8 mouse cellular contexts compared by ENCODE assay signal in the genomic region with DNA sequence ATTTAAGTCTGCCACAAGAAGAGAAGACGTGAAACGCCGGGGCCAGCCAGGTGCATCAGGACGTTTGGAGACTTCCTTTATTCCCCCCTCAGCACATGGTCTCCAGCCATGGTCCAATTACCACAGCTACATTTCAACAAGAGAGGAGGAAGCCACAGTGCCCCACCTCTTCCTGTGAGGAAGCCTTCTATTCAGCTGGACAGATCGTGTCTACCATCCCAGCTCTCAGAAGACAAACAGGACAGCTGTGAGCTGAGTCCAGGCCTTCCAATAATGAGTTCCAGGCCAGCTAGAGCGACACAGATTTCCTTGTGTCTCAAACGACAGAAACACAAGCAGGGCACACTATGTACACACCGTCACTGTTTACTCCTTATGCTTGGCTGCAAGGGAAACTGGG.
DNase-seq lines count a peak whose midpoint lies in the region; ATAC-seq and TF ChIP-seq lines count a peak whose summit lies in the region.

No protein-coding gene starts in this region.

- no peak for TF ChIP-seq POLR2A in thymus, adult 2 months (IDR thresholded peaks at IDR 0.05; ENCODE audit: control insufficient read depth, extremely low read depth, insufficient read depth, low read length, poor library complexity)

- no peak overlapping the region for H3K9ac ChIP-seq in heart, embryonic 16.5 days (ENCODE audit: low read length)
- H3K9ac ChIP-seq in lung, embryonic 15.5 days: no peak overlapping the region
- H3K9ac ChIP-seq in midbrain, embryonic 14.5 days (replicated peaks; ENCODE audit: low read length): no peak overlapping the region

- peaks cover 9% of the 10 kb centered on the region for H3K4me1 ChIP-seq in heart, embryonic 10.5 days
- H3K4me1 ChIP-seq in heart, embryonic 16.5 days (ENCODE audit: control insufficient read depth, insufficient read depth, low read length): peaks cover 10% of the 10 kb centered on the region
- H3K4me1 ChIP-seq in lung, embryonic 15.5 days: 0 out of 2 replicates have a peak, but pooled peaks cover 3% of the 10 kb centered on the region
- peaks cover 12% of the 10 kb centered on the region for H3K4me1 ChIP-seq in thymus, adult 2 months (replicated peaks; ENCODE audit: control insufficient read depth, insufficient read depth, low read length)
- H3K4me1 ChIP-seq in midbrain, embryonic 14.5 days (ENCODE audit: control insufficient read depth, insufficient read depth, low read length): 0 out of 2 replicates have a peak, but pooled peaks cover 5% of the 10 kb centered on the region

- H3K4me3 ChIP-seq in heart, embryonic 10.5 days: no peak overlapping the region
- H3K4me3 ChIP-seq in heart, embryonic 16.5 days (ENCODE audit: low read length): no peak overlapping the region
- H3K4me3 ChIP-seq in lung, embryonic 15.5 days: no peak overlapping the region
- H3K4me3 ChIP-seq in thymus, adult 2 months (ENCODE audit: control insufficient read depth, insufficient read depth, low read length): no peak overlapping the region
- no peak overlapping the region for H3K4me3 ChIP-seq in layer of hippocampus, adult 2 months
- H3K4me3 ChIP-seq in midbrain, embryonic 14.5 days (replicated peaks; ENCODE audit: low read depth, low read length): no peak overlapping the region

- no peak overlapping the region for H3K4me2 ChIP-seq in heart, embryonic 16.5 days (ENCODE audit: low read depth, low read length)
- H3K4me2 ChIP-seq in lung, embryonic 15.5 days: no peak overlapping the region
- H3K4me2 ChIP-seq in midbrain, embryonic 14.5 days (ENCODE audit: low read length): no peak overlapping the region

- H3K9me3 ChIP-seq in heart, embryonic 10.5 days: no peaks in the 10 kb centered on the region
- no peaks in the 10 kb centered on the region for H3K9me3 ChIP-seq in heart, embryonic 16.5 days (replicated peaks; ENCODE audit: control insufficient read depth, low read length)
- H3K9me3 ChIP-seq in lung, embryonic 15.5 days: no peaks in the 10 kb centered on the region
- no peaks in the 10 kb centered on the region for H3K9me3 ChIP-seq in midbrain, embryonic 14.5 days (ENCODE audit: control insufficient read depth, low read length)

- peak; percentile 44 to 80 for DNase-seq in heart, adult 18-20 months
- DNase-seq in heart, embryonic 10.5 days (ENCODE audit: low spot score): no peak
- peak; percentile 13 for DNase-seq in thymus, adult 2 months
- DNase-seq in cerebellum, postnatal 14 days: no peak
- DNase-seq in layer of hippocampus, adult 2 months (ENCODE audit: low spot score in 2 of 2): no peak
- DNase-seq in midbrain, embryonic 14.5 days: no peak

- ATAC-seq in heart, embryonic 16.5 days (replicated peaks; ENCODE audit: extremely low read depth, insufficient read depth, low FRiP score): peak; percentile 49
- no peak for ATAC-seq in lung, embryonic 15.5 days (ENCODE audit: borderline replicate concordance, extremely low read depth, low FRiP score, low TSS enrichment)
- ATAC-seq in midbrain, embryonic 14.5 days (ENCODE audit: low FRiP score, low TSS enrichment): no peak

- no peak for TF ChIP-seq CTCF in thymus, adult 2 months (IDR thresholded peaks at IDR 0.05; ENCODE audit: borderline replicate concordance, control insufficient read depth, extremely low read depth, insufficient read depth, low read length, poor library complexity)
- TF ChIP-seq CTCF in layer of hippocampus, adult 2 months (conservative IDR thresholded peaks at IDR 0.05): no peak

- H3K27me3 ChIP-seq in heart, embryonic 10.5 days (ENCODE audit: insufficient read depth, poor library complexity, severe bottlenecking): no peaks in the 10 kb centered on the region
- H3K27me3 ChIP-seq in heart, embryonic 16.5 days (ENCODE audit: control insufficient read depth, insufficient read depth, low read length): no peaks in the 10 kb centered on the region
- H3K27me3 ChIP-seq in lung, embryonic 15.5 days: no peaks in the 10 kb centered on the region
- no peaks in the 10 kb centered on the region for H3K27me3 ChIP-seq in thymus, adult 2 months (ENCODE audit: control insufficient read depth, insufficient read depth, low read length)
- no peaks in the 10 kb centered on the region for H3K27me3 ChIP-seq in midbrain, embryonic 14.5 days (ENCODE audit: control insufficient read depth, insufficient read depth, low read length)

- WGBS in heart, embryonic 10.5 days: 50% methylated on average over 8 of the region's 8 CpGs
- 51% methylated on average over 8 of the region's 8 CpGs for WGBS in heart, embryonic 16.5 days
- 54% methylated on average over 8 of the region's 8 CpGs for WGBS in lung, embryonic 15.5 days
- WGBS in thymus, adult 2 months: 5% methylated on average over 8 of the region's 8 CpGs
- WGBS in midbrain, embryonic 14.5 days: 67% methylated on average over 8 of the region's 8 CpGs

- peaks cover 14% of the 10 kb centered on the region; the same call in 1 of the 2 replicates for H3K36me3 ChIP-seq in heart, embryonic 10.5 days
- peaks cover 3% of the 10 kb centered on the region; the same call in 1 of the 2 replicates for H3K36me3 ChIP-seq in heart, embryonic 16.5 days (ENCODE audit: control insufficient read depth, insufficient read depth)
- 0 out of 2 replicates have a peak, but pooled peaks cover 2% of the 10 kb centered on the region for H3K36me3 ChIP-seq in lung, embryonic 15.5 days
- no peaks in the 10 kb centered on the region for H3K36me3 ChIP-seq in thymus, adult 2 months (ENCODE audit: control insufficient read depth, insufficient read depth, low read length)
- 0 out of 2 replicates have a peak, but pooled peaks cover 2% of the 10 kb centered on the region for H3K36me3 ChIP-seq in midbrain, embryonic 14.5 days (ENCODE audit: control insufficient read depth, insufficient read depth, low read length)

- no peak overlapping the region for H3K27ac ChIP-seq in heart, embryonic 10.5 days
- H3K27ac ChIP-seq in heart, embryonic 16.5 days (ENCODE audit: low read length): peak overlapping the region; percentile 52
- peak overlapping the region; percentile 37; the same call in 1 of the 2 replicates for H3K27ac ChIP-seq in lung, embryonic 15.5 days
- no peak overlapping the region for H3K27ac ChIP-seq in thymus, adult 2 months (ENCODE audit: control insufficient read depth, insufficient read depth, low read length)
- H3K27ac ChIP-seq in layer of hippocampus, adult 2 months: no peak overlapping the region; the same call in 1 of the 2 replicates
- H3K27ac ChIP-seq in midbrain, embryonic 14.5 days (replicated peaks; ENCODE audit: low read depth, low read length): no peak overlapping the region

Comparison
In these comparisons a context has a peak if more than half of its experiments do, and no peak if none do; other contexts are left out.
1. DNase-seq: peak in heart, adult 18-20 months (2 of 2) and thymus, adult 2 months (single experiment); none in heart, embryonic 10.5 days (single experiment), cerebellum, postnatal 14 days (0 of 2), layer of hippocampus, adult 2 months (0 of 2) and midbrain, embryonic 14.5 days (single experiment).
2. H3K27ac ChIP-seq: peak in heart, embryonic 16.5 days (single experiment) and lung, embryonic 15.5 days (single experiment); none in heart, embryonic 10.5 days (single experiment), thymus, adult 2 months (single experiment), layer of hippocampus, adult 2 months (single experiment) and midbrain, embryonic 14.5 days (single experiment).